Mouse (Mus musculus) CH12.LX (cell line): ENCODE measurements at regions not wholly inside any gene's neighbourhood (a gene's known extent, or its start where the extent isn't known, plus 50 kb on each side); places are given as distances from the start of the nearest gene placed in this dataset.
A peak's percentile ranks its signal among the peaks of the same experiment; 100 is the strongest.

ENCODE experiments used
- BHLHE40 ChIP-seq: IDR thresholded peaks from 2 replicates; pipeline ENCODE4 v1.6.1; 2011; ENCODE audit warnings: mild to moderate bottlenecking, low read depth, low read length, improper control_type of control experiment
- CHD1 ChIP-seq: IDR thresholded peaks from 2 replicates; pipeline ENCODE4 v1.6.1; 2012; ENCODE audit warnings: low read depth, low read length, improper control_type of control experiment, inconsistent platforms
- E2F4 ChIP-seq: IDR thresholded peaks from 2 replicates; pipeline ENCODE4 v1.6.1; 2011; ENCODE audit warnings: low read depth, low read length, improper control_type of control experiment; ENCODE audit not compliant: insufficient replicate concordance
- EP300 ChIP-seq: IDR thresholded peaks from 2 replicates; pipeline ENCODE4 v1.6.1; 2011; ENCODE audit warnings: low read length, improper control_type of control experiment
- ETS1 ChIP-seq: conservative IDR thresholded peaks from 2 replicates; pipeline ENCODE4 v1.6.1; 2012; ENCODE audit warnings: low read depth, mild to moderate bottlenecking, inconsistent platforms, low read length, improper control_type of control experiment, moderate library complexity
- HCFC1 ChIP-seq: IDR thresholded peaks from 2 replicates; pipeline ENCODE4 v1.6.1; 2012; ENCODE audit warnings: low read depth, mild to moderate bottlenecking, inconsistent platforms, low read length, improper control_type of control experiment
- JUND ChIP-seq: conservative IDR thresholded peaks from 2 replicates; pipeline ENCODE4 v1.6.1; 2011; ENCODE audit warnings: low read depth, low read length, improper control_type of control experiment
- KAT2A ChIP-seq: IDR thresholded peaks from 2 replicates; pipeline ENCODE4 v1.6.1; 2012; ENCODE audit warnings: low read length, improper control_type of control experiment, inconsistent platforms; ENCODE audit not compliant: insufficient replicate concordance
- MAFK ChIP-seq: IDR thresholded peaks from 2 replicates; pipeline ENCODE4 v1.6.1; 2011; ENCODE audit warnings: low read length, improper control_type of control experiment; ENCODE audit not compliant: insufficient replicate concordance
- MYC ChIP-seq: IDR thresholded peaks from 2 replicates; pipeline ENCODE4 v1.6.1; 2011; ENCODE audit warnings: low read depth, mild to moderate bottlenecking, improper control_type of control experiment, low read length
- NELFE ChIP-seq: IDR thresholded peaks from 2 replicates; pipeline ENCODE4 v1.6.1; 2011; ENCODE audit warnings: low read depth, low read length, improper control_type of control experiment
- POLR2AphosphoS2 ChIP-seq: IDR thresholded peaks from 2 replicates; pipeline ENCODE4 v1.6.1; 2011; ENCODE audit warnings: low read depth, low read length, improper control_type of control experiment
- RCOR1 ChIP-seq: conservative IDR thresholded peaks from 2 replicates; pipeline ENCODE4 v1.6.1; 2012; ENCODE audit warnings: low read depth, mild to moderate bottlenecking, inconsistent platforms, low read length, improper control_type of control experiment
- SIN3A ChIP-seq: IDR thresholded peaks from 2 replicates; pipeline ENCODE4 v1.6.1; 2012; ENCODE audit warnings: low read length, improper control_type of control experiment, inconsistent platforms
- UBTF ChIP-seq: IDR thresholded peaks from 2 replicates; pipeline ENCODE4 v1.6.1; 2012; ENCODE audit warnings: low read depth, mild to moderate bottlenecking, inconsistent platforms, low read length, improper control_type of control experiment, moderate library complexity
- USF1 ChIP-seq: IDR thresholded peaks from 2 replicates; pipeline ENCODE4 v1.6.1; 2014; ENCODE audit warnings: low read depth, mild to moderate bottlenecking, inconsistent platforms, low read length, improper control_type of control experiment
- USF2 ChIP-seq: conservative IDR thresholded peaks from 2 replicates; pipeline ENCODE4 v1.6.1; 2011; ENCODE audit warnings: low read depth, low read length, improper control_type of control experiment
- ZC3H11A ChIP-seq: IDR thresholded peaks from 2 replicates; pipeline ENCODE4 v1.6.1; 2012; ENCODE audit warnings: low read depth, mild to moderate bottlenecking, inconsistent platforms, low read length, improper control_type of control experiment
- ZMIZ1 ChIP-seq: IDR thresholded peaks from 2 replicates; pipeline ENCODE4 v1.6.1; 2012; ENCODE audit warnings: low read depth, mild to moderate bottlenecking, inconsistent platforms, low read length, improper control_type of control experiment

DNA sequence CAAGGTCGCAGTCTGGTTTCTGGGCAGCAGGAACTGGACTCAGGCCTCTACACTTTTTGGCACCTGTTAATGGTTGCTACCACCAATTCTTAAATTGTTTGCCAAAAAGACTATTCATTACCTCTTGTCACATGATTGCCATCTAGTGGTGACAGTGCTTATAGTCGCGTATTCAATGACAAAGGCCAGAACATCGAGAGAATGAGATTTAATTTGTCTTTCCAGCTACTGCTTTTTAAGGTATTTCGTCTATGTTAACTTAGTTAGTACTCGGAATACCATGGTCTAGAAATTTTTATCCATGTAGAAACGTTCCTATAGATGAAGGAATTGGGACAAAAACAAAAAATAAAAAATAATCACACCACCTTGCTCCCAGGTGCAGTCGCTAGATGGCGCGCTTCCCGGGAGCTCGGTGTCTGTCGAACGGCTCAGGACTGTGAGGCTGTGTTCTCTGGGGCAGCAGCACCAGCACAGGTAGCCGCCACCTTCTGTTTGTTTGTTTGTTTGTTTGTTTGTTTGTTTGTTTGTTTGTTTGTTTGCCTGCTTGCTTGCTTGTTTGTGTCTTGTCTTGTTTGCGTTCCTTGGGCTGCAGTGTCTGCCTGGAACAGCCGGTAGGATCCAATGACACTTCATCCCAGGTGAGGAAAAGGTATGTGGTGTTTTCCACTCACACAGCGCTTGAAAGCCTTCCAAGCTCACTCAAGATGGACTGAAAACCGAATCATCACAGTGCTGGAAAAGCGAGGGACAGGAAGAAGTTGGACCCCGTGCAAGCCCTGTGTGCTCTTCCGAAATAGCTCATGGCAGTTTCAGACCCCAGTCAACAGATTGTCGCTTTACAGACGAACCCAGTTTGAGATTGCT, 114.5 kb downstream of the Elovl4 start (continued):
- no peak for TF ChIP-seq ZMIZ1
- TF ChIP-seq RCOR1: 0 out of 2 replicates have a peak, but pooled peaks have one; percentile 33
- no peak for TF ChIP-seq POLR2AphosphoS2
- no peak for TF ChIP-seq KAT2A
- TF ChIP-seq EP300: peak; percentile 39; the same call in 1 of the 2 replicates
- peak; percentile 64; the same call in 1 of the 2 replicates for TF ChIP-seq MYC
- 0 out of 2 replicates have a peak, but pooled peaks have one; percentile 56 for TF ChIP-seq SIN3A
- 0 out of 2 replicates have a peak, but pooled peaks have one; percentile 67 for TF ChIP-seq CHD1
- TF ChIP-seq UBTF: no peak
- peak; percentile 47 for TF ChIP-seq HCFC1
- TF ChIP-seq ZC3H11A: peak; percentile 43; the same call in 1 of the 2 replicates
- peak; percentile 25; the same call in 1 of the 2 replicates for TF ChIP-seq MAFK
- TF ChIP-seq USF2: no peak
- no peak for TF ChIP-seq USF1
- 0 out of 2 replicates have a peak, but pooled peaks have one; percentile 25 for TF ChIP-seq E2F4
- no peak for TF ChIP-seq BHLHE40
- TF ChIP-seq NELFE: peak; percentile 54; the same call in 1 of the 2 replicates
- no peak; the same call in 1 of the 2 replicates for TF ChIP-seq ETS1
- TF ChIP-seq JUND: peak; percentile 56; the same call in 1 of the 2 replicates
